Mouse (Mus musculus): ENCODE measurements around the gene Zp3. TPM values are rescaled to one million over a fixed set of nuclear protein-coding genes. Genes with fewer than 3 reads are reported as not detected.
A peak's percentile ranks its signal among the peaks of the same experiment; 100 is the strongest.

The Zp3 gene
- total RNA-seq (2021): not detected
- long read RNA-seq, partial matches to known transcripts: 0 of 1 reads
- long read RNA-seq, other reads (novel, unspliced or antisense): 1 of 1 reads

DNA sequence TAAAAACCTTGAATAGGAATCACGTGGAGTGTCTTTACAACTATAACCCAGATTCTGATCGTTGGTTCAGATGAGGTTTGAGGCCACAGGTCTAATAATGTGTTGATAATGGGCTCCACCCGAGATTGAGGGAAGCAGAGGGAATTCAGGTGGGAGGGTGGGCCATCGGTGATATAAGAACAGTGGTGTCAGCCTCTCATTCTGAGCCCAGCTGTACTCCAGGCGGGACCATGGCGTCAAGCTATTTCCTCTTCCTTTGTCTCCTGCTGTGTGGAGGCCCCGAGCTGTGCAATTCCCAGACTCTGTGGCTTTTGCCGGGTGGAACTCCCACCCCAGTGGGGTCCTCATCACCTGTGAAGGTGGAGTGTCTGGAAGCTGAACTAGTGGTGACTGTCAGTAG, at the start of gene Zp3:
TSS of gene Zp3 (plus strand) at position 196 of the 400 bp plus-strand sequence.
- DNase-seq (ENCODE audit: low spot score in 2 of 2): no peak

DNA sequence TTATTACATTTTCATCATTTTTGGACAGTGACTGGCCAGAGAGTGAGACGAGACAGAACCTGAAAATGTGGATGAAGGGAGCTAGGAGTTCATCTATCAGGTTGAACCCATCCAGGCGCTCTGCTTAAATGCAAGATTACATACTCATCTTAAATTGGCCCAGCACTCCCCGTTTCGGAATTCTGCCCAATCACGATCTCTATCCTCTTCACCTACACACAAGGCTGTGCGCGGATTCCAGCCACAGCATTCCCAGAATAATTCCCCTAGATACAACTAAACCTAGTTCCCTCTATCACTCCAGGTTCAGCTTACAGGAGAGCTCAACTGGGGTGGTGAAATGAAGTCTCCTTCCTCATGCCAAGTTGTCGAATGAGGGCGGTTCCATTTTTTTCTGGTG, 48.4 kb upstream of the Zp3 start:
- no peak for DNase-seq (ENCODE audit: low spot score in 2 of 2)

DNA sequence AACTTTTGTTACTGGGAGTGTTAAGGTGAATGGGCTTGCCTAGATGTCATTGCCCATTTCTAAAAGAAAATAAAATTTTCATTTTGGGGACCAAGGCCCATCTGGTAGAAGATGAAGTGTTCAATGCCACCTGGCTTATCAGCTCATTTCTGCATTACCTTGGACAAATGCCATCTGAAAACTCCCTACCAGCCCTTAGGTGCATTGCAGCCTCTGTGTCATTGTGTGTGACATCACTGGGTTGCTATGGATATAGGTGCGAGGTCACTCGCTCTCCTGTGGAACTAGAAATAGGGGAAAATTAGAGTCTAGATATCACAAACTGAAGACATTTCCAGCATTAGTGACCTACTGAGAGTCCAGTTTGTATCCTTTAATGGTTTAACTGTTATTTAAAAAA, 47.5 kb upstream of the Zp3 start:
- no peak for DNase-seq (ENCODE audit: low spot score in 2 of 2)

DNA sequence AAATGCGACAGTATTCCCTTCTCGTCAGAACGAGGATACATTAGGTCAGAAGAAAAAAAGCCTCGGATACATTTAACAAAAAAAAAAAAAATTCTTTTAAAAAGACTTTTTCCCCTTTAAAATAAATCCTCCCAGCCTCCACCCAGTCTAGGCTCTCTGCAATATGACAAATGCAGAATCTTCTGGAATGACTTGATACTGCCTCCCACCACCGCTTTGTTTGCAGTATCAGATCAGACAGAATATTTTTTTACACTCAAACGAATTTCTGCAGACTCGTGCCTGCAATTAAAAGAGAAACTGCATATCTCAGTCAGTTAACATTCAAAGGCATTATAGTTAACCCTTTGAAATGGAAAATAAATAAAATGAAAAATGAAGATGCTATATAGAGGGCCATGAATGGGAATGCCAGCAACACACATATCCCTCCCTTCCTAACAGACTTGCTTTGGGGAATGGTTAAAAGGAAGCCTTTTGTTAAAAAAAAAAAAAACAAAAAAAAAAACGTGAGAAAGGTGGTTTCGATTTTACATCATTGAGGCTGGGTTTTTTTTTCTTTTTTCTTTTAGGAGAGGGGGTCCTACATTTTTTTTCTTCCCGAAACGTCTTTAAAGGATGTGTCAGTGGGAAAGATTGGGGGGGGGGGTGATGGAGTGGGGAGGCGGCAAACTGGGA, 46.5 kb upstream of the Zp3 start:
- no peak for DNase-seq (ENCODE audit: low spot score in 2 of 2)

DNA sequence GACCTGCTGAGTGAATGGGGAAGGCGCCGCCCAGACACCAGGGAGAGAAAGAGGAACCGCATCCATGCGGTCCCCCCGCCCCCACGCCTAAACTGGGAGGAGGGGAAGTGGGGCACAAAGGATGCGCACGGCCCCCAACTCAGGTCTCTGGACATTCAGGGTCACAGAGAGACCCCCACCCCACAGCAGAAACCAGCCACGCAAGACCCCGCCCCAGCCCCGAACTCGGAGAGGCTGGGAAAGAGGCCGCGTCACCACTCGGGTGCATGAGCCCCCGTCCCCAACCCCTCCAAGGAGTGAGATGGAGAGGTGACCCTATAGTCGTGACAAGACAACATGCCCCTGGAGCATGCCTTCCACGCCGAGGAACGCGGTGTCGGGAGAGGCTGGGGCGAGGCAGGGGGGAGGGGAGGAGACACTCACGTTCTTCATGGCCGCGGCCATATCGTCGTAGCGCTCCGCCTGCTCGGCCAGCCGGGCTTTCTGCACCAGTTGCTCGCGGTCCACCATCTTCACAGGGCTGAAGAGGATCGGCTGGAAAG, 45.9 kb upstream of the Zp3 start:
- DNase-seq (ENCODE audit: low spot score in 2 of 2): peak; percentile 76 to 84

DNA sequence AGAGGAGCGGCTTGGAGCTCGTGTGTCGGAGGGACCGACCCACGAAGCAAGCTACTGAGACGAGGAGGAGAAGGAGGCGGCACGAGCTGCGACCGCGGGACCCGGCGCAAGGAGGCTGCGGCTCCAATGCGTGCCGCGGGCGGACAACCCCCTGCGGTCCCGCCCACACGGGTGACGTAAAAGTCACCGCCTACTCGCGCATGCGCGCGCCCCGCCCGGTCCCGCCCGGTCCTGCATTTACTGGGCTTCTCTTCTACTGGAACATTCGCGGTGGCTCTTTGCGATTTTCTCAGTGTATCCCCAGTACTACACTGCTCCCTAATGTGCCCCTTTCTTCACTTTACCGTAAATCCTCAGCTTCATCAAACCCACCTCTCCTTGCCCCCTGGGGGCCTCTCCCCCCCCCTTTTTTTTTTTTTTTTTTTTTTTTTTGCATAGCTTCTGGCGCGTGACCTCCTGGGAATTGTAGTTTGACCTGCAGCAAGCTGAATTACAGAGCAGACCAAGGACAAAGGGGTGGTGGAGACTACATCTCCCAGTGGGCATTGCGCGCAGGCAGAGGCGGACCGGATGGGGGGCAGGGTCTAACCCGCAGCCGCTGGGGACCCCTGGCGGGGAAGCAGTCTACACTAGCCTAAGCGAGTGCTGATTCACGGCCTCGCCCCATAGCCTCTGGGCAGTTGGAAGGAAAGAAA, 45.3 kb upstream of the Zp3 start, which contains the start of gene Ywhag:
TSS of gene Ywhag (minus strand) at position 136 of the 695 bp plus-strand sequence.
- DNase-seq (ENCODE audit: low spot score in 2 of 2): peak; percentile 97 to 99

DNA sequence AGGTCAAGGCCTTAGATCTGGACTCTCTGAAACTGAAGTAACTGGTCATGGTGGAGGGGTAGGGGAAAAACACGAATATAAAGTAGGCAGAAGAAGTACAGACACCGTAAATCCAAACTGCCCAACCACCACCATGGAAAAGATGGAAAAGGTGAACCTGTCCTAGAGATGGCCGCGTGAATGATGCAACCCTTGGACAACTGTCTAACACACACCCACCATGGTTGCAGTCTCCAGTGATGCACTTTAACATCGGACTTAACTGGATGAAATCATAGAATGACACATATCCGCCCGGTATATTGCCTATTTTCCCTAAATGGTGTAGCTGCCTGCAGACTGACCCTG, 44.7 kb upstream of the Zp3 start:
- DNase-seq (ENCODE audit: low spot score in 2 of 2): no peak

DNA sequence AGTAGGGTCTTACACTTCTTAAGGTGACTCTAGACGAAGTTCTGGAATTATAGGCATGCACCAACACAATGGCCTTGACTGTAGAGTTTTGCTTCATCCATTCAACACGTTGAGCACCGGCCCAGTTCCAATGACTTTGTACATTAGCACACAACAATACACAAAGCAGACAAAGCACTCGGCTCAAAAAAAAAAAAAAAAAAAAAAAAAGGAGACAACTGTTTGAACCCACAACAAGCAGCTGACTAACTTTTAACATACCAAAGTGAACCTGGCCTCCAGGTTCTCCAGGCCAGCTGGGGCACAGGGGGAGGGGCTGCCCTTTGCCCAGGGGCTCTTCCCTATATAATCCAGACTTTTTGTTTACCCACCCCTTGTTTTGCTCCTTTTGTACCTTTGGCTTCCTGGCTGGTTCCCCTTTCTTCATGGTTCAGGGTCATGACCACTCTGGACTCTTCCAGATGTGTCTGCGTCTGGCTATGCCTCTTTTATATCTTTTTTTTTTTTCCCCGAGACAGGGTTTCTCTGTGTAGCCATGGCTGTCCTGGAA, 44.2 kb upstream of the Zp3 start:
- DNase-seq (ENCODE audit: low spot score in 2 of 2): no peak

DNA sequence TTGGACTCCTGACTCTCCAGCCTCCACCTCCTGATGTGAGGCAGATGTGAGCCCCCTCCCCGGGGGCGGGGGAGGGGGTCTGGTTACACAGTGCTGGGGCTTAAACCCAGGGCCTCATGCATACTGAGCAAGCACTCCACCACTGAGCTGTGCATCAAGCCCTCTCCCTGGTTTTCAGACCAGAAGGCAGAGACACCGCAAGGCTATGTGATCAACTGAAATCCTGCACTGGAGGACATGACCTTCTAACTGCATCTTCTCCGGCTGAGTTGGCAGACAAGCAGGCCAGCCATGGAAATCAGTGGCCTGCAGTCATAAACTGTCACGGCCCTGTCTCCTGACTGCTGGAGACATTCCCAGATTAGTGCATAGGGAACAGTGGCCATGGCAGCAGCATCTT, 39.3 kb upstream of the Zp3 start:
- DNase-seq (ENCODE audit: low spot score in 2 of 2): no peak

DNA sequence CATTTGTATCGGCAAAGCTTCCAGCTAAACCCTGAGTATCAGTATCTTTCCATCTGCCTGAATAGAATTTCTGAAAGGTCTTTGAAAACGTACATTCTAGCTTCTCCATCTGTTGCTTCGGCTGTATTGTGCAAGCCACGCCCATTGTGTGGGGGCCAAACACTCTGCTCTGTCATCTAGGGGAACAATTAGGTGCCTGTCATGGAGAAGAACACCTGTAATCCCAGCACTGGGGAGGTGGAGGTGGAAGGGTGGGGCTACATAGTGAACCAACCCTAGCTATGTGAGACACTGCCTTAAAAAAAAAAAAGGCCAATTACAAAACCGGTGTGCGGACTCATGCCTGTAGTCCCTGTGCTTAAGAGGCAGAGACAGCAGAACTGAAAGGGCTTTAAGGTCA, 37.2 kb upstream of the Zp3 start:
- DNase-seq (ENCODE audit: low spot score in 2 of 2): no peak

DNA sequence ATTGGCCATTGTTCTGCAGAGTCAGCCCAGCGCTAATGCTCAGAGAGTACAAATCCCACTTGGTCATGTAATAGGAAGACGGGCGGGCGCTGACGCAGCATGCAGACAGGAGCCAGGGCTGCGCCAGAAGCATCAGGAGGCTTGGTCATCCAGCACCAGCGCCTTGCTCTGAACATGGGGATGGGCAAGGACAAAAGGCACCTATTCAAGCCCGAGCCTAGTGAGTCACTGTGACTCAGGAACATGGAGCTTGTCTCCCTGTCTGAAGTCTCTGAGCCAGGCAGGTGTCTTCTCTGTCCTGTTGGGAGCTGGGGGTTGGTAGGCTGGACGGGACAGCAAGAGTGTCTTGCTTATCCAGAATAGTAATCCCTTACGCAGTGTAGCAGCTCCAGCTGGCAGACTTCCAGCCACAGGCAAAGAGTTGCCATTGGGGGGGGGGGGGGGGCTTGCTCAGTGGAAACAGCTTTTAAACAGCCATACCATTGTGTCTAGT, 33.9 kb upstream of the Zp3 start:
- peak in 1 of 2 experiments; percentile 31 for DNase-seq (ENCODE audit: low spot score in 2 of 2)

DNA sequence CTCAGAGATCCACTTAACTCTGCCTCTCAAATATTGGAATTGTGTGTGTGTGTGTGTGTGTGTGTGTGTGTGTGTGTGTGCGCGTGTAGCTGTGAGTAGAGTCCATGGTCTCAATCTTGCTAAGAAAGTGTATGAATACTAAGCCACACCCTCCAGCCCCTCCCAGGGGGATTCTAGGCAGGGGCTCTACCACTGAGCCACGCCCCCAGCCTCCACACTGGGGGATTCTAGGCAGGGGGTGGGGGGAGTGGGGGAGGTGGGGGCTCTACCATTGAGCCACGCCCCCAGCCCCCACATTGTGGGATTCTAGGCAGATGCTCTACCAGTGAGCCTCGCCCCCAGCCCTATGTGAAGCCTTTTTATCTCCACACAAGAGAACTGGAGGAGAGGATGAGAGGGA, 33.3 kb upstream of the Zp3 start:
- DNase-seq (ENCODE audit: low spot score in 2 of 2): no peak

DNA sequence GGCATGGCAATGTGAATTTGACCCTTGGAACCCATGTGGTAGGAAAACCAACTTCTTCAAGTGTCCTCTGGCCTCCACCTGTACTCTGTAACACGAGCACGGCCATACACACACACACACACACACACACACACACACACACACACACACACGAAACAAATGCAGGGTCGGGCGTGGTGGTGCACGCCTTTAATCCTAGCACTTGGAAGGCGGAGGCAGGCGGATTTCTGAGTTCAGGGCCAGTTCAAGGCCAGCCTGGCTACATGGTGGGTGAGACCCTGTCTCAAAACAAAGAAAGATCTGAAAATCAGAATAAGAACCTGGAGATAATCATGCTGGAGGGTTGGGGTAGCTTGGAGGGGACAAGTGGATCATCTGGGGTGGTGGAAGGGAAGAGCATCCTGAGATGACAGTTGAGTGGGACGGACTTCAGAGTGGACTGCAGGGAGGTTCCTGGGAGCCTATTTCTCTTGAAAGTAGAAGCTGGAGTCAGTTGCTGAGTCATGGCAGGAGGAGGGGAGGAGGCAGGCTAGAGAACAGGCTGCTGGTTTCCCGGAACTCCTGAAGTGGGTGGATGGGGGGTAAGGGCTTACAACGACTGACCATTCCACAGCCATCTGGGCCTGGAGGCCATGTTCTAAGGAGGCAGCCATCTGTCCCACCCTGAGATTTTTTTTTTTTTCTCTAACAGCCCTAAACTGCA, 29.0 kb upstream of the Zp3 start:
- DNase-seq (ENCODE audit: low spot score in 2 of 2): no peak

DNA sequence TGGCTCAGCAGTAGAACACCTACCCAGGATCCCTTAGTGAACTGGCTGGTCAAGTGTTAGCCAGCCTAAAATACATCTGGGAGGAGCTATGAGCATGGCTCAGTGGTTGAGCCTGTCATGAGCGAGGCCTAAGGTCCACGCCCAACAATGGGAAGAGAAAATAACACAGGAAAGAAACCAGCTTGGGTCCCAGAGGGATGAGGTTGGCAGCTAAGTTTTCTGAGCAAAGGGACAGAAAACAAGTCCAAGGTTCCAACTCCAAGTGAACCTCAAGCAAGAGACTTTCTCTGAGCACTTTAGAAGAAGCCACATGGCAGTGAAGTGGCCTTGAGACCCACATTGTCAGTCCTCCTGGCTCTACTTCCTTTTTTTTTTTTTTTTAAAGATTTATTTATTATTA, 28.2 kb upstream of the Zp3 start:
- no peak for DNase-seq (ENCODE audit: low spot score in 2 of 2)

DNA sequence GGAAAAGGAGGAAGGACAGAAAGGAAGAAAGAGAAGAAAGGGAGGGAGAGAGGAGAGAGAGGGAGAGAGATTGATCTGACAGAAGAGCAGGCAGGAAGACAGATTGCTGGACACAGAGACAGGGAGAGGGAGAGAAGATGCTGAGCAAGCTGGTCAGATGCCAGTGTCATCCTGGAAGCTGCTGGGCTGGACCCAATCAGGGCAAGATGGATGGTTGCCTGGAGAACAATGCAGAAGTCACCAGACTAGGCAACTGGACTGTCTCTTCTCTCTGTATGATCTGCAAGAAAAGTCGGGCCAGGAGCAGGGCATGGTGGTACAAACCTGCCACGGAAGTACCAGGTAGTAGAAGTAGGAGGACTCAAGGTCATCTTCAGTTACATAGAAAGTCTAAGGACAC, 27.1 kb upstream of the Zp3 start:
- DNase-seq (ENCODE audit: low spot score in 2 of 2): no peak

DNA sequence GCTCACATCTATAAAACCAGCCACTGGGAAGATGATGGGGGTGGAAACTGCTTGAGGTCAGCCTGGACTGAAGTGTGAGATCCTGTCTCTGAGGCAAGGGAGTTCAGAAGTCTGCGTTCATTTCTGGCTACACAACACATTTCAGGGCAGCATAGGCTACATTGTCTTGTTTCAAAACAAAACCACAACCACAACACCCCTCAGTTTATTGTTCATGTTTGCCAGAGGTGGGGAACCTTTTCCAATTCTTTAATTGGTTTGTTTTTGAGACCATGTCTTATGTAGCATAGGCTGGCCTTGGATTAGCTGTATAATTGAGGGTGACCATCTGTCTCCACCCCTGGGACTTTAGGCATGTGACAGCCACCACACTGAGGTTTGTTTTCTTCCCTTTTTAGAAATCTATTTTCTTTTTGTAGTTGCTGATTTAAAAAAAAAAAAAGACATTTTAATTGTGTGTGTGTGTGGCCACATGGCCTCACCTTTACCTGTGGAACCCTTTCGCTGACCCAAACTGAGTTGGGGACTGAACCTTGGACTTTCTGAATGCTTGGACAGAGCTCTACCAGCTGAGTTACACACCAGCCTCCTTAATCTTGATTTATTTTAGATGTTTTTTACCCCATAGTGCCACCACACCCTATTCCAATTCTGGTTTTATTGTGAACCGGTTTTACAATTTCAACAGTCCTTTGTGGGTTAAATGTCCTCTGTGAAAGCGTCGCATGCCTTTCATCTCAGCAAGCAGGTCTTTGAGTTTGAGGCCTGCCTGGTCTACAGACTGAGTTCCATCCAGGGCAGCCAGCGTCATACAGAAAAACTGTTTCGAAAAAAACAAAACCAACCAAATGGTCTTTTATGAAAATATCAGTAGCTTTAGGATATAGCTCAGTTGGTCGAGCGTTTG, 23.3 kb upstream of the Zp3 start:
- no peak for DNase-seq (ENCODE audit: low spot score in 2 of 2)

DNA sequence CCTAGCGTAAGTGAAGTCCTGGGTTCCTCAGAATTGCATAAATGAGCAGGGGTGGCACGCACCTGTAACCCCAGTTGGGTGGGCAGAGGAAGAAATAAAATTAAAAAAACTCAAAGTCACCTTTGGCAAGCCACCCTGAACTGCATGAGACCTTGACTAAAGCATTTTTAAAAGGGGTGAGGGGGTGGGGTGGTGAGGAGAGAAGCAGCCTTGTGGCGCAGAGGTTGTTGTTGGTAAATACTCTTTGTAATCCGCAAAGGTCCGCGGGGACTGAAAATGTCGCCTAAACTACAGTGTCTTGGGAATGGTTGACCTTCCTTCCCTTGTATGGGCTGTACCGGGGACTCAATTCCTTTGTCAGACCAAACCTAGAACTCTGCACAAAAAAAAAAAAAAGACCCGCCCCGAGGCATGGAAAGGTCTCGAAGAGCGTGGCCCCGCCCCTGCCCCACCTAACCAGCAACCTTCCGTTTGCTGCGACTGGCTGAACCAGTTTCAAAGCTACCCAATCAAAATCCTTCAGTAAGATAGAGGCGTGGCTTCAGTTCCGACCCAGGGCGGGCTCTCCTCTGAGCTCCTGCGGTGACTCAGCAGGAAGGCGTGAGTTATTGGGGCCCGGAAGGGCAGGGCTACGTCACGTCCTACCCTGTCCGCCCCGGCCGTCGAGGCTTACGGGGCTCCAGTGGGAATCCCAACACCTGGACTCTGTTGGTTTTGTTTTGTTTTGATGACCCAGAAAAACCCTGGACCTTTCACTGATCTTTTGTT, 22.5 kb upstream of the Zp3 start:
- peak; percentile 81 to 86 for DNase-seq (ENCODE audit: low spot score in 2 of 2)

DNA sequence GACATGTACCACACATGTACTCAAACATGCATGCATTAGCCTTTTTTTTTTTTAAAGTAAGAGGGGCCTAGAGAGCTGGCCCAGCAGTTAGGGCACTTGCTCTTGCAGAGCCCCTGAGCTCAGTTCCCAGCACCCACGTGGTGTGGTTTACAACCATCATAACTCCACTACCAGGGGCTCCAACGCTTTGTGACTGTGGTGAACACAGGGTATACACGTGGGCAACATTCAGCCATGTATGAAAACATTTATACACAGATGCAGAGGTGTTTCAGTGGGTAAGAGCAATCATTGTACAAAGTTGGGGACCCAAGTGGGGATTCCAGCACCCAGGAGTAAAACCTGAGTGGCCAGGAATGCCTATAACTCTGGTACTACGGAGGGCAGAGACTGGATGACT, 21.5 kb upstream of the Zp3 start:
- DNase-seq (ENCODE audit: low spot score in 2 of 2): no peak

DNA sequence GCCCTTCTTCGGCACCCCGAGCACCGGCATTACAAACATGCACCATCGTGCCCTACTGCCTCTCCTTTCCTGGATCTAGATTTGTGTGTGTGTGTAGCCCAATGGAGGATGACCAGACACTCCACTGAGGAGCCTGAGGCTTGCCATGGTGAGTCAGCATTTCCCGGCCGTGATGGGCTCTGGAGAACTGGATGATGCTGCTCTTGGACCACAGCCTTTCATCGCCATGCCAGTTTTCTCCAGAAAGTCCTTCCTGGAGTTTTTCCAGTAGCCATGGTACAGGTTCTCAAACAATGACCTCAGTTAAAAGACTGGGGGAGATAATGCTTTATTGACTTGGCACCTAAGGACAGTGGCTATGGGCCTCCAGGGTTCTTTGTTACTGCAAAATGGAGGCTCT, 20.0 kb upstream of the Zp3 start:
- no peak for DNase-seq (ENCODE audit: low spot score in 2 of 2)
